Mouse (Mus musculus) stomach, embryonic 15.5 days (tissue): ENCODE data around the gene Pkib. TPM values are rescaled to one million over a fixed set of nuclear protein-coding genes. Genes with fewer than 3 reads are reported as not detected.

ENCODE experiments used
- ATAC-seq: fragments of 200-750 bp; cut with Nextera tagmentation; 2 replicates; pipeline ENCODE4 v1.8.0; 2017; ENCODE audit warnings: low read depth, moderate number of reproducible peaks, moderate TSS enrichment; ENCODE audit not compliant: insufficient read depth, low FRiP score
- H3K27ac ChIP-seq: fragments of 300-500 bp; sonication (generic); 2 replicates; pipeline ENCODE4 v1.5.1; 2015; ENCODE audit warnings: mild to moderate bottlenecking, inconsistent platforms
- H3K27me3 ChIP-seq: fragments of 300-500 bp; sonication (generic); replicated peaks from 2 replicates; pipeline ENCODE4 v1.6.1; 2015; ENCODE audit warnings: inconsistent platforms
- H3K36me3 ChIP-seq: fragments of 300-500 bp; sonication (generic); 2 replicates; pipeline ENCODE4 v1.6.1; 2015; ENCODE audit warnings: inconsistent platforms
- H3K4me1 ChIP-seq: fragments of 300-500 bp; sonication (generic); 2 replicates; pipeline ENCODE4 v1.6.1; 2015; ENCODE audit warnings: inconsistent platforms
- H3K4me2 ChIP-seq: fragments of 300-500 bp; sonication (generic); 2 replicates; pipeline ENCODE4 v1.6.1; 2015; ENCODE audit warnings: mild to moderate bottlenecking, inconsistent platforms
- H3K4me3 ChIP-seq: fragments of 300-500 bp; sonication (generic); replicated peaks from 2 replicates; pipeline ENCODE4 v1.5.1; 2015; ENCODE audit warnings: inconsistent platforms
- H3K9ac ChIP-seq: fragments of 300-500 bp; sonication (generic); 2 replicates; pipeline ENCODE4 v1.6.1; 2015; ENCODE audit warnings: inconsistent platforms
- H3K9me3 ChIP-seq: fragments of 300-500 bp; sonication (generic); 2 replicates; pipeline ENCODE4 v1.6.1; 2016; ENCODE audit warnings: inconsistent platforms
- WGBS: fragments of 180-500 bp; shearing (Covaris S2); methylation state at CpG from one replicate; pipeline ENCODE4 v1.1.7; 2015; 5-methylcytosine and 5-hydroxymethylcytosine counted together
- polyA plus RNA-seq: library from polyadenylated mRNA; unstranded; fragments of >200 nt; fragmentation: Nextera tagmentation; extraction: Ambion mirVana; gene quantifications from 2 replicates; pipeline ENCODE4 v1.2.1, GENCODE M21; 2015

Gene Pkib
- polyA plus RNA-seq, 1 experiment from 2014 or later, result 1.8 TPM

- ATAC-seq, result no peak
- 59% methylated on average over 2 of the region's 2 CpGs for WGBS
These were observed 109.6 kb downstream of the Pkib start for GRCm38 (mm10) chr10:57741351-57741750.

DNA sequence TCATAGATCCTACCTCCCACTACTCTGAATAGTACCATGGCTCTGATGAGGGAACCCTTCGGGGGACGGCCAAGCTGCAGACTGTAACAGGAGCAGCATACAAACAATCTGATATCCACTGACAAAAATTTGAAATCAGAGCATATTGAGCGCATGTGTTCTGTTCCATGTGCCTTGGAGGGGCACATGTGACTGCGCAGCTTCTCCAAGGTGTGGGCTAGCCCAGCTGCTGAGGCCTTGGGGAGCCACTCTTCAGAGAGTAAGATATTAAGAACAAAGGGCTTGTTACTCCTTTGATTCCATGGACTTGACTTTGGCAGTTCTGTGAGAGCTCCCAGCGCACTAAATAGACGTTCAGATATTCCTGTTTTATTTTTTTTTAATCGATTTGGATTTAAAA lies 111.3 kb downstream of the Pkib start:
- no peak overlapping the region for H3K4me3 ChIP-seq
- WGBS, result 68% methylated on average over 7 of the region's 7 CpGs
- no peaks in the 10 kb centered on the region for H3K36me3 ChIP-seq
- no peak for ATAC-seq
- H3K27me3 ChIP-seq, result no peaks in the 10 kb centered on the region
- H3K9me3 ChIP-seq, result no peaks in the 10 kb centered on the region
- no peak overlapping the region for H3K9ac ChIP-seq
- no peaks in the 10 kb centered on the region for H3K4me1 ChIP-seq
- H3K27ac ChIP-seq, result no peak overlapping the region
- no peak overlapping the region for H3K4me2 ChIP-seq

More at GRCm38 (mm10) chr10:57741351-57741750, 109.6 kb downstream of the Pkib start:
- no peaks in the 10 kb centered on the region for H3K9me3 ChIP-seq
- no peaks in the 10 kb centered on the region for H3K27me3 ChIP-seq
- H3K4me2 ChIP-seq, result no peak overlapping the region
- H3K9ac ChIP-seq, result no peak overlapping the region
- H3K36me3 ChIP-seq, result no peaks in the 10 kb centered on the region
- no peaks in the 10 kb centered on the region for H3K4me1 ChIP-seq
- H3K27ac ChIP-seq, result no peak overlapping the region
- no peak overlapping the region for H3K4me3 ChIP-seq

DNA sequence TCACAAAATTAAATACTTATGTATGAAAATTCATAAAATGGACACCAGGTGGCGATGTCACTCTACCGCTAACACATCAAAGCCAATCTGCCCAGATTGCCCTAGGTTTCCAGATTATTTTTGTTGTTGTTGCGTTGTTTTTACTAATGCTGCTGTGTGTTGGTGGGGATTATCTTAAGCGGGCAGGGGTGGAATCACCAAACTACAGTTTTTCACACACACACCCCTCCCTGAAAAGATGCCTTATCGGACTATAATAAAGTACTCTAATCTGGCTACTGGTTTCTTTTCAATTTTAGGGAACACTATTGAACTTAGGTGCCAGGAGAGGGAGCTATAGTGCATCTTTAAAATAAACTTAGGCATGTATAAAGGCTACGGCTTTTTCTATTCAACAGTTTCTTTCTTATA lies 111.8 kb downstream of the Pkib start:
- H3K36me3 ChIP-seq, result no peaks in the 10 kb centered on the region
- no peaks in the 10 kb centered on the region for H3K4me1 ChIP-seq
- H3K9me3 ChIP-seq, result no peaks in the 10 kb centered on the region
- no peaks in the 10 kb centered on the region for H3K27me3 ChIP-seq
- H3K4me3 ChIP-seq, result peak overlapping the region; percentile 39
- WGBS, result 5% methylated on average over 6 of the region's 6 CpGs
- H3K27ac ChIP-seq, result no peak overlapping the region
- no peak overlapping the region for H3K9ac ChIP-seq
- no peak for ATAC-seq
- H3K4me2 ChIP-seq, result peak overlapping the region; percentile 51

GRCm38 (mm10) chr10:57744128-57744765 lies 112.5 kb downstream of the Pkib start:
- WGBS, result 40% methylated on average over 2 of the region's 2 CpGs
- Histone ChIP-seq H3K36me3 (no peaks in the 10 kb centered on the region), H3K4me1 (no peaks in the 10 kb centered on the region), H3K27me3 (no peaks in the 10 kb centered on the region), H3K4me2 (no peak overlapping the region), H3K27ac (no peak overlapping the region), H3K9ac (no peak overlapping the region), H3K4me3 (no peak overlapping the region), H3K9me3 (no peaks in the 10 kb centered on the region)
- no peak for ATAC-seq

- ATAC-seq, result no peak
- no peaks in the 10 kb centered on the region for H3K4me1 ChIP-seq
- H3K4me3 ChIP-seq, result no peak overlapping the region
- H3K9me3 ChIP-seq, result no peaks in the 10 kb centered on the region
- H3K27me3 ChIP-seq, result no peaks in the 10 kb centered on the region
- H3K27ac ChIP-seq, result no peak overlapping the region
- H3K4me2 ChIP-seq, result no peak overlapping the region
- H3K36me3 ChIP-seq, result no peaks in the 10 kb centered on the region
- no peak overlapping the region for H3K9ac ChIP-seq
These were observed 113.7 kb downstream of the Pkib start for GRCm38 (mm10) chr10:57745452-57745851.

- no peak overlapping the region for H3K27ac ChIP-seq
- H3K4me2 ChIP-seq, result no peak overlapping the region
- no peaks in the 10 kb centered on the region for H3K27me3 ChIP-seq
- no peak for ATAC-seq
- H3K9ac ChIP-seq, result no peak overlapping the region
- no peaks in the 10 kb centered on the region for H3K4me1 ChIP-seq
- H3K4me3 ChIP-seq, result no peak overlapping the region
- no peaks in the 10 kb centered on the region for H3K9me3 ChIP-seq
- no peaks in the 10 kb centered on the region for H3K36me3 ChIP-seq
These were observed 115.3 kb downstream of the Pkib start for GRCm38 (mm10) chr10:57747127-57747526.

DNA sequence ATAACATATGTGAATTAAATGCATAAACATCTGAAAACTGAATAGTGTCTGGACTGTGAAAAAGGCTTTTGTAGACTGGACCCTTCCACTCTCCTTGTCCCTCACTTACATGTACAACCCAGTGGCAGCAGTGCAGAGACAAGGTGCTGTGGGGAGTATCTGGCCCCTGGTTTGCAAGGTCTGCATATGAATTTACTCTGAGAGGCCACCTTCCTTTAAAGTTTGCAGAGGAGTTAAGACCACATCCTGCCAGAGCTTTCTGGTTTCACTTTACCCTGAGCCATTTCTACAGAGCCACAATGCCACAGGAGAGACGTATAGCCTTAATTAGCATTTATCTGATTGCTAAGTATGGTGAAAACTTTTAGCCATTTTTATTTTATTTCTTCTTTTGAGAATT lies 121.6 kb downstream of the Pkib start:
- Histone ChIP-seq H3K36me3 (no peaks in the 10 kb centered on the region), H3K9ac (no peak overlapping the region), H3K4me3 (no peak overlapping the region), H3K4me2 (no peak overlapping the region), H3K27ac (no peak overlapping the region), H3K9me3 (no peaks in the 10 kb centered on the region), H3K4me1 (no peaks in the 10 kb centered on the region), H3K27me3 (no peaks in the 10 kb centered on the region)
- no peak for ATAC-seq
- 65% methylated on average over 1 of the region's 1 CpGs for WGBS

DNA sequence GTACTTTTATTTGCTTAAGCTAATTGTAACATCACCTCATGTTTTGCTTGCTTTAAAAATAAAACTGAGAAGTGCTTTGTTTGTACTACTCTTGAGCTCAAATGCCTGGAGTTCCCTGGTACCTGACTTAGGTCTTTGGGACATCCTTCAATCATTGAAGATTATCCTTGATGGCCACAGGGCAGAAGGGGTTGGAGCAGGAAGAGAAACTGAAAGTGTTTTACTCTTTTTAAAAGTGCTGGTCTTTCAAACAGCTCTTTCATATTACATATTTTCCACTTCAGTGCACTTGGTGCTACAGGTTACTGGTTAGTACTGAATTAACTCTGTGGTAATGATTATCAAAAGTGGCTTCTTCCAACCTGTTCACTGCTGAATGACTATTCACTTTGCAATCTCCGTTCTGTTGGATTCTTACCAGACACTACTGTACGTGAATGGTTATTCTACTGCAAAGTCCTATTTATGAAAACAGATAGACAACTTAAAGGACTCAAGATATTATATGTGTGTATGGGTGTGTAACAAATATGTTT lies 123.5 kb downstream of the Pkib start:
- H3K4me2 ChIP-seq, result no peak overlapping the region
- WGBS, result 78% methylated on average over 2 of the region's 2 CpGs
- H3K27me3 ChIP-seq, result no peaks in the 10 kb centered on the region
- no peaks in the 10 kb centered on the region for H3K4me1 ChIP-seq
- H3K4me3 ChIP-seq, result no peak overlapping the region
- ATAC-seq, result no peak
- H3K27ac ChIP-seq, result no peak overlapping the region
- no peak overlapping the region for H3K9ac ChIP-seq
- no peaks in the 10 kb centered on the region for H3K9me3 ChIP-seq
- H3K36me3 ChIP-seq, result no peaks in the 10 kb centered on the region

GRCm38 (mm10) chr10:57758999-57759398 lies 127.2 kb downstream of the Pkib start:
- H3K4me3 ChIP-seq, result no peak overlapping the region
- no peaks in the 10 kb centered on the region for H3K9me3 ChIP-seq
- H3K4me1 ChIP-seq, result no peaks in the 10 kb centered on the region
- 88% methylated on average over 2 of the region's 2 CpGs for WGBS
- no peak overlapping the region for H3K9ac ChIP-seq
- no peak for ATAC-seq
- no peaks in the 10 kb centered on the region for H3K36me3 ChIP-seq
- no peak overlapping the region for H3K4me2 ChIP-seq
- no peaks in the 10 kb centered on the region for H3K27me3 ChIP-seq
- no peak overlapping the region for H3K27ac ChIP-seq

DNA sequence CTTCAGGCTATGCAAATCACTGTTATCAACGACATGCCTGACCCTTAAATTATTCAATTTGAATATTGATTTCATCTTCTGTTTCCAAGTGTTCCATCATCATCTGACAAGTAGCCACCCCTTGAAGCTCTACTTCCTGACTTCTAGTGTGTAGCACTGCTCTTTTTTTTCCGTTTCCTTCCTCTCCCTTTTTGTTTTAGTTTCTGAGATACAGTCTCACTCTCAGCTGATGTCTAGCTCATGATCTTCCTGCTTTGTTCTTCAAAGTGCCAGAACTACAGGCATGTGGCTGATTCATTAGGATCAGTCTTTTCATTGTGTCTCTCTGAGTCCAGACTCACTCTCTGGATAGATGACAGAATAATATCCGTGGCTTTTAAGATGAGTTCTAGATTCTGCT lies 128.9 kb downstream of the Pkib start:
- WGBS, result 61% methylated on average over 3 of the region's 3 CpGs
- Histone ChIP-seq H3K9me3 (no peaks in the 10 kb centered on the region), H3K4me3 (no peak overlapping the region), H3K27me3 (no peaks in the 10 kb centered on the region), H3K4me2 (no peak overlapping the region), H3K4me1 (no peaks in the 10 kb centered on the region), H3K27ac (no peak overlapping the region), H3K9ac (no peak overlapping the region), H3K36me3 (no peaks in the 10 kb centered on the region)
- no peak for ATAC-seq

DNA sequence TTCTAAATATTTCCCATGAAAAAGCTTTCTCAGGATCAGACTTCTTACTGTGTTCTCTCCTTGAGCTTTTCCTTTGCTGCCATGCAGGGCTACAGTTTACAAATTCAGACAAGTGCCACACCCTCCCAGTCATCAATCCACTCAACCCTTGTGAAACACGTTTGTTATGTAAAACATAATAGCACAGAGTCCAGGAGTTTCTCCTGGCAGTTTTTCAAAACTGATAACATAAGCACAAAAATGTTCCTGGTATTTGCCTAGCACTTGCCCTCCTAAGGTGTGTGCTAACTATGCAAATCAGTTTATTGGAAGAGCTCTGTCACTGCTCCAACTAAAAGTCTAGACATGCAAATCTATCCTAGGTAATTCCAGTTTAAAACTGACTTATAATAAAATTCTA lies 131.3 kb downstream of the Pkib start:
- 5% methylated on average over 1 of the region's 1 CpGs for WGBS
- no peak overlapping the region for H3K4me3 ChIP-seq

GRCm38 (mm10) chr10:57783289-57784130 lies 151.7 kb downstream of the Pkib start:
- Histone ChIP-seq H3K27ac (no peak overlapping the region), H3K4me3 (no peak overlapping the region), H3K4me2 (no peak overlapping the region), H3K4me1 (peaks cover 5% of the 10 kb centered on the region; the same call in 1 of the 2 replicates), H3K27me3 (no peaks in the 10 kb centered on the region), H3K9me3 (no peaks in the 10 kb centered on the region), H3K36me3 (no peaks in the 10 kb centered on the region), H3K9ac (no peak overlapping the region)
- WGBS, result 39% methylated on average over 13 of the region's 13 CpGs
- no peak for ATAC-seq

More for the DNA sequence above, 131.3 kb downstream of the Pkib start:
- no peaks in the 10 kb centered on the region for H3K27me3 ChIP-seq
- no peaks in the 10 kb centered on the region for H3K9me3 ChIP-seq
- H3K4me2 ChIP-seq, result no peak overlapping the region
- H3K4me1 ChIP-seq, result no peaks in the 10 kb centered on the region
- no peak overlapping the region for H3K9ac ChIP-seq
- ATAC-seq, result peak; percentile 77
- H3K27ac ChIP-seq, result no peak overlapping the region
- no peaks in the 10 kb centered on the region for H3K36me3 ChIP-seq
